Mouse (Mus musculus) cerebellum, adult 2 months (tissue): ENCODE measurements at regions not wholly inside any gene's neighbourhood (a gene's known extent, or its start where the extent isn't known, plus 50 kb on each side); places are given as distances from the start of the nearest gene placed in this dataset.
"Not testable (repeated sequence)": the region's sequence is repeated elsewhere in the genome, so short reads cannot be mapped to it uniquely, and the experiment has no call there.

ENCODE experiments used
- DNase-seq, 2 experiments: peaks; one replicate each; pipeline ENCODE4 v3.0.0; 2021
- H3K27ac ChIP-seq: fragments of 200-500 bp; 2 replicates; pipeline ENCODE4 v1.5.1; 2012; ENCODE audit warnings: low read length, control low read depth, inconsistent platforms; ENCODE audit not compliant: insufficient read depth
- H3K27me3 ChIP-seq: fragments of 200-500 bp; 2 replicates; pipeline ENCODE4 v1.6.1; 2012; ENCODE audit warnings: inconsistent platforms, mild to moderate bottlenecking, low read length, moderate library complexity; ENCODE audit not compliant: control insufficient read depth, insufficient read depth
- H3K4me1 ChIP-seq: fragments of 200-500 bp; 2 replicates; pipeline ENCODE4 v1.6.1; 2011; ENCODE audit warnings: low read length; ENCODE audit not compliant: control insufficient read depth, insufficient read depth
- H3K4me3 ChIP-seq: fragments of 200-500 bp; replicated peaks from 2 replicates; pipeline ENCODE3; 2011; ENCODE audit warnings: mild to moderate bottlenecking, low read depth, low read length, control low read depth; ENCODE audit not compliant: insufficient read depth
- CTCF ChIP-seq: fragments of 200-500 bp; IDR thresholded peaks from 2 replicates; pipeline ENCODE4 v1.5.1; 2011; ENCODE audit warnings: low read depth, mild to moderate bottlenecking, control low read depth, low read length, moderate library complexity, borderline replicate concordance; ENCODE audit not compliant: insufficient read depth
- POLR2A ChIP-seq: fragments of 200-500 bp; IDR thresholded peaks from 2 replicates; pipeline ENCODE4 v1.6.1; 2011; ENCODE audit warnings: low read length, control low read depth, borderline replicate concordance; ENCODE audit not compliant: insufficient read depth
- WGBS: fragments of 180-500 bp; shearing (Covaris S2); methylation state at CpG from one replicate; pipeline ENCODE4 v1.1.7; 2018; 5-methylcytosine and 5-hydroxymethylcytosine counted together

- no peak overlapping the region for H3K27ac ChIP-seq
- no peak for DNase-seq
- no peak for TF ChIP-seq CTCF
- no peak for TF ChIP-seq POLR2A
- H3K4me3 ChIP-seq, result no peak overlapping the region
- no peaks in the 10 kb centered on the region for H3K27me3 ChIP-seq
- WGBS, result 19% methylated on average over 2 of the region's 2 CpGs
- H3K4me1 ChIP-seq, result no peaks in the 10 kb centered on the region
Measured at GRCm38 (mm10) chr12:15455744-15456143, 361.0 kb downstream of the Trib2 start.

- H3K4me1 ChIP-seq, result no peaks in the 10 kb centered on the region
- no peak for DNase-seq
- H3K27ac ChIP-seq, result no peak overlapping the region
- no peak overlapping the region for H3K4me3 ChIP-seq
- H3K27me3 ChIP-seq, result no peaks in the 10 kb centered on the region
- WGBS, result 79% methylated on average over 4 of the region's 4 CpGs
- TF ChIP-seq CTCF, result no peak
- TF ChIP-seq POLR2A, result no peak
Measured at GRCm38 (mm10) chr12:15449484-15449883, 367.2 kb downstream of the Trib2 start.

GRCm38 (mm10) chr12:15416180-15416766 lies 400.4 kb downstream of the Trib2 start:
- 5% methylated on average over 4 of the region's 4 CpGs for WGBS
- Histone ChIP-seq H3K27me3 (no peaks in the 10 kb centered on the region), H3K27ac (no peak overlapping the region), H3K4me3 (no peak overlapping the region), H3K4me1 (no peaks in the 10 kb centered on the region)
- TF ChIP-seq CTCF (no peak), POLR2A (no peak)
- peak in 1 of 2 experiments; percentile 3 for DNase-seq

- WGBS, result 61% methylated on average over 3 of the region's 3 CpGs
- Histone ChIP-seq H3K27me3 (no peaks in the 10 kb centered on the region), H3K27ac (no peak overlapping the region), H3K4me3 (no peak overlapping the region), H3K4me1 (no peaks in the 10 kb centered on the region)
- DNase-seq, result no peak
- TF ChIP-seq POLR2A (no peak), CTCF (no peak)
Measured at GRCm38 (mm10) chr12:15410419-15410818, 406.3 kb downstream of the Trib2 start.

- not testable (repeated sequence) for DNase-seq, H3K4me3 ChIP-seq, H3K4me1 ChIP-seq, H3K27ac ChIP-seq, H3K27me3 ChIP-seq
- WGBS, result 72% methylated on average over 3 of the region's 3 CpGs
Measured at GRCm38 (mm10) chr12:15407577-15407976, 409.1 kb downstream of the Trib2 start.

- TF ChIP-seq POLR2A (no peak), CTCF (no peak)
- WGBS, result 80% methylated on average over 3 of the region's 3 CpGs
- Histone ChIP-seq H3K4me1 (no peaks in the 10 kb centered on the region), H3K27ac (no peak overlapping the region), H3K4me3 (no peak overlapping the region), H3K27me3 (no peaks in the 10 kb centered on the region)
- DNase-seq, result no peak
Measured at GRCm38 (mm10) chr12:15392641-15393040, 424.1 kb downstream of the Trib2 start.

GRCm38 (mm10) chr12:15388574-15388973 lies 428.1 kb downstream of the Trib2 start:
- H3K4me3 ChIP-seq, result no peak overlapping the region
- H3K27ac ChIP-seq, result no peak overlapping the region
- TF ChIP-seq POLR2A (no peak), CTCF (no peak)
- DNase-seq, result no peak
- WGBS, result 77% methylated on average over 1 of the region's 1 CpGs
- H3K4me1 ChIP-seq, result no peaks in the 10 kb centered on the region
- H3K27me3 ChIP-seq, result no peaks in the 10 kb centered on the region

GRCm38 (mm10) chr12:15357808-15358207 lies 458.9 kb downstream of the Trib2 start:
- Histone ChIP-seq H3K27me3 (no peaks in the 10 kb centered on the region), H3K27ac (no peak overlapping the region), H3K4me1 (no peaks in the 10 kb centered on the region), H3K4me3 (no peak overlapping the region)
- 81% methylated on average over 1 of the region's 1 CpGs for WGBS
- TF ChIP-seq CTCF (no peak), POLR2A (no peak)
- no peak for DNase-seq
